10 mouse cellular contexts compared by ENCODE assay signal in genomic region chr10:60290026-60290738, GRCm38 (mm10). TPM values are rescaled to one million over a fixed set of nuclear protein-coding genes. Genes with fewer than 3 reads are reported as not detected.
A peak's percentile ranks its signal among the peaks of the same experiment; 100 is the strongest.
DNase-seq lines count a peak whose midpoint lies in the region; ATAC-seq and TF ChIP-seq lines count a peak whose summit lies in the region.
"Had no signal": no experiment of that assay in that cellular context is flagged by ENCODE, and none has a peak within 500 bp of the region (broad histone marks: within the 10 kb centered on the region; RNA-seq: fewer than 3 reads in every experiment).

No protein-coding gene starts in this region.

- no peaks in the 10 kb centered on the region for H3K9me3 ChIP-seq in kidney, embryonic 16.5 days (ENCODE audit: low read length)
- no peaks in the 10 kb centered on the region for H3K9me3 ChIP-seq in G1E (replicated peaks)
- no peaks in the 10 kb centered on the region for H3K9me3 ChIP-seq in liver, embryonic 16.5 days (replicated peaks; ENCODE audit: control insufficient read depth, low read length)

- H3K27ac ChIP-seq in kidney, embryonic 16.5 days (ENCODE audit: low read length) = 0 out of 2 replicates have a peak overlapping the region, but pooled peaks have one; percentile 3
- 0 out of 2 replicates have a peak overlapping the region, but pooled peaks have one; percentile 1 for H3K27ac ChIP-seq in bone marrow, adult 2 months (ENCODE audit: control insufficient read depth, insufficient read depth, low read depth, low read length, poor library complexity)
- H3K27ac ChIP-seq in liver, embryonic 16.5 days (ENCODE audit: low read length) = no peak overlapping the region

- peaks cover 21% of the 10 kb centered on the region for H3K36me3 ChIP-seq in kidney, embryonic 16.5 days (ENCODE audit: insufficient read depth, low read length)
- H3K36me3 ChIP-seq in G1E (replicated peaks) = peaks cover 66% of the 10 kb centered on the region
- H3K36me3 ChIP-seq in liver, embryonic 16.5 days (ENCODE audit: control insufficient read depth, insufficient read depth) = peaks cover 21% of the 10 kb centered on the region

- no peaks in the 10 kb centered on the region for H3K27me3 ChIP-seq in kidney, embryonic 16.5 days (ENCODE audit: insufficient read depth, low read length)
- H3K27me3 ChIP-seq in G1E (ENCODE audit: insufficient read depth, low read length) = no peaks in the 10 kb centered on the region
- H3K27me3 ChIP-seq in liver, embryonic 16.5 days (ENCODE audit: control insufficient read depth, insufficient read depth, low read depth, low read length) = no peaks in the 10 kb centered on the region

- H3K9ac ChIP-seq in kidney, embryonic 16.5 days (replicated peaks; ENCODE audit: low read length) = no peak overlapping the region
- H3K9ac ChIP-seq in liver, embryonic 16.5 days (ENCODE audit: low read depth, low read length) = 0 out of 2 replicates have a peak overlapping the region, but pooled peaks have one; percentile 17
- H3K9ac ChIP-seq: lung, embryonic 14.5 days had no signal

- intact Hi-C loops in left cerebral cortex, postnatal 25 days (cut with DNase I) = no loop called here

- H3K4me1 ChIP-seq in kidney, embryonic 16.5 days (ENCODE audit: insufficient read depth, low read length) = peaks cover 37% of the 10 kb centered on the region
- H3K4me1 ChIP-seq in G1E (ENCODE audit: insufficient read depth, low read depth, low read length) = peaks cover 45% of the 10 kb centered on the region
- H3K4me1 ChIP-seq in bone marrow, adult 2 months (ENCODE audit: control insufficient read depth, insufficient read depth, low read length) = peaks cover 21% of the 10 kb centered on the region
- H3K4me1 ChIP-seq in liver, embryonic 16.5 days (ENCODE audit: control insufficient read depth, low read depth, low read length) = peaks cover 35% of the 10 kb centered on the region

- H3K4me3 ChIP-seq in kidney, embryonic 16.5 days (ENCODE audit: low read length) = no peak overlapping the region
- peak overlapping the region; percentile 23; the same call in 1 of the 2 replicates for H3K4me3 ChIP-seq in G1E (ENCODE audit: low read depth, low read length)
- no peak overlapping the region for H3K4me3 ChIP-seq in bone marrow, adult 2 months (replicated peaks; ENCODE audit: control insufficient read depth, low read depth, low read length)
- H3K4me3 ChIP-seq in liver, embryonic 16.5 days (ENCODE audit: low read depth, low read length) = no peak overlapping the region

- ATAC-seq in kidney, embryonic 16.5 days (ENCODE audit: low FRiP score, low TSS enrichment) = peak; percentile 7; the same call in 1 of the 2 replicates
- peak; percentile 28; the same call in 1 of the 2 replicates for ATAC-seq in G1E (ENCODE audit: extremely low read depth, insufficient number of reproducible peaks, low FRiP score, poor library complexity, severe bottlenecking)
- ATAC-seq in liver, embryonic 16.5 days (ENCODE audit: low read depth) = peak; percentile 37

- no peak for TF ChIP-seq POLR2A in bone marrow, adult 2 months (IDR thresholded peaks at IDR 0.05; ENCODE audit: borderline replicate concordance, control insufficient read depth, low read depth, low read length)

- TF ChIP-seq CTCF in G1E (IDR thresholded peaks at IDR 0.05; ENCODE audit: low read depth, low read length) = no peak
- no peak for TF ChIP-seq CTCF in bone marrow, adult 2 months (IDR thresholded peaks at IDR 0.05; ENCODE audit: control insufficient read depth, insufficient read depth, low read length)

- no peak overlapping the region for H3K4me2 ChIP-seq in kidney, embryonic 16.5 days (replicated peaks; ENCODE audit: low read depth, low read length)
- H3K4me2 ChIP-seq in liver, embryonic 16.5 days (ENCODE audit: low read depth, low read length) = 0 out of 2 replicates have a peak overlapping the region, but pooled peaks have one; percentile 15
- H3K4me2 ChIP-seq: lung, embryonic 14.5 days had no signal

- DNase-seq in kidney, postnatal 10 days = no peak
- DNase-seq in G1E (ENCODE audit: low spot score) = peak; percentile 5
- DNase-seq in cerebellum, adult 9-10 months = no peak
- no peak for DNase-seq in left cerebral cortex, postnatal 25 days (ENCODE audit: low spot score in 2 of 2)
- DNase-seq in adrenal gland, adult 18-20 months (ENCODE audit: low spot score in 2 of 2) = no peak
- DNase-seq: cerebellum, adult 9-11 months had no signal

- WGBS in kidney, embryonic 16.5 days = 30% methylated on average over 7 of the region's 7 CpGs
- WGBS in bone marrow, adult 2 months = 17% methylated on average over 7 of the region's 7 CpGs
- 6% methylated on average over 7 of the region's 7 CpGs for WGBS in liver, embryonic 16.5 days (ENCODE audit: insufficient replicate concordance)

RNA-seq across cellular contexts. Expression of gene Psap, which starts 12.8 kb away (rescaled TPM):
- polyA plus RNA-seq in kidney, embryonic 16.5 days (2015; fragmentation: Nextera tagmentation; extraction: Ambion mirVana) = 145 and 166 TPM in 2 replicates
- total RNA-seq in G1E (2014; fragmentation: Nextera tagmentation) (55.7 and 74.8 TPM in 2 replicates), G1E (2017) (100 and 103 TPM in 2 replicates)
- 32.9 and 35.8 TPM in 2 replicates for polyA plus RNA-seq in G1E (2012)
- polyA plus RNA-seq in bone marrow, adult 2 months (2011; ENCODE audit: insufficient read depth, insufficient read length, low replicate concordance, missing spikeins) = 271 and 453 TPM in 2 replicates
- polyA plus RNA-seq in liver, embryonic 16.5 days (2015; fragmentation: Nextera tagmentation; extraction: Ambion mirVana) = 82.2 and 83.5 TPM in 2 replicates
- total RNA-seq in left cerebral cortex, postnatal 25 days (2021) = 1,000 to 10,000 TPM; 1,491 to 1,558 TPM
- total RNA-seq in adrenal gland, adult 18-20 months (2021) = 1,000 to 10,000 TPM; 1,159 to 1,329 TPM

RNA-seq across cellular contexts. Expression of gene Vsir, which starts 56.5 kb away (rescaled TPM):
- polyA plus RNA-seq in kidney, embryonic 16.5 days (2015; fragmentation: Nextera tagmentation; extraction: Ambion mirVana) = 3.9 and 4.2 TPM in 2 replicates
- total RNA-seq in G1E (2014; fragmentation: Nextera tagmentation) (3.9 TPM in 1 of 2 replicates, not detected in the other), G1E (2017) (0.11 and 0.12 TPM in 2 replicates)
- polyA plus RNA-seq in G1E (2012) = 0.02 and 0.21 TPM in 2 replicates
- 39.7 and 97.9 TPM in 2 replicates for polyA plus RNA-seq in bone marrow, adult 2 months (2011; ENCODE audit: insufficient read depth, insufficient read length, low replicate concordance, missing spikeins)
- polyA plus RNA-seq in liver, embryonic 16.5 days (2015; fragmentation: Nextera tagmentation; extraction: Ambion mirVana) = 11.9 and 12.4 TPM in 2 replicates
- 10 to 100 TPM; 26.6 to 32.3 TPM for total RNA-seq in left cerebral cortex, postnatal 25 days (2021)
- total RNA-seq in adrenal gland, adult 18-20 months (2021) = 10 to 100 TPM; 12.2 to 25.5 TPM
